Mouse (Mus musculus) ES-Bruce4 (cell line): Measurements from ENCODE around the gene Slc13a3. TPM values are rescaled to one million over a fixed set of nuclear protein-coding genes. Genes with fewer than 3 reads are reported as not detected.
"Not testable (repeated sequence)": the region's sequence is repeated elsewhere in the genome, so short reads cannot be mapped to it uniquely, and the experiment has no call there.

ENCODE experiments used
- H3K27ac ChIP-seq: 2 replicates; pipeline ENCODE4 v1.5.1; 2012; ENCODE audit warnings: low read length, inconsistent platforms; ENCODE audit not compliant: insufficient read depth
- H3K27me3 ChIP-seq: 2 replicates; pipeline ENCODE4 v1.6.1; 2012; ENCODE audit warnings: mild to moderate bottlenecking, low read length, inconsistent platforms; ENCODE audit not compliant: control insufficient read depth, poor library complexity, insufficient read depth, severe bottlenecking
- H3K36me3 ChIP-seq: 2 replicates; pipeline ENCODE4 v1.6.1; 2012; ENCODE audit warnings: inconsistent platforms, mild to moderate bottlenecking, low read length, moderate library complexity; ENCODE audit not compliant: control insufficient read depth, poor library complexity, insufficient read depth, severe bottlenecking
- H3K4me1 ChIP-seq: one replicate; pipeline ENCODE4 v1.8.1; 2011; ENCODE audit warnings: low read length; ENCODE audit not compliant: control insufficient read depth, insufficient read depth
- H3K4me3 ChIP-seq: 2 replicates; pipeline ENCODE4 v1.5.1; 2011; ENCODE audit warnings: low read depth, mild to moderate bottlenecking, low read length
- H3K9ac ChIP-seq: 2 replicates; pipeline ENCODE4 v1.6.1; 2012; ENCODE audit warnings: low read depth, mild to moderate bottlenecking, inconsistent platforms; ENCODE audit not compliant: poor library complexity, severe bottlenecking
- H3K9me3 ChIP-seq: replicated peaks from 2 replicates; pipeline ENCODE4 v1.6.1; 2012; ENCODE audit warnings: mild to moderate bottlenecking, low read length, inconsistent platforms; ENCODE audit not compliant: control insufficient read depth, poor library complexity, insufficient read depth, severe bottlenecking
- CTCF ChIP-seq: IDR thresholded peaks from one replicate; pipeline ENCODE4 v1.8.1; 2011; ENCODE audit warnings: low read depth, low read length
- EP300 ChIP-seq: IDR thresholded peaks from 2 replicates; pipeline ENCODE4 v1.6.1; 2011; ENCODE audit warnings: low read depth, low read length; ENCODE audit not compliant: insufficient read depth
- POLR2A ChIP-seq: IDR thresholded peaks from one replicate; pipeline ENCODE4 v1.8.1; 2011; ENCODE audit warnings: low read length; ENCODE audit not compliant: insufficient read depth
- polyA plus RNA-seq: library from polyadenylated mRNA; stranded (reverse); fragments of >200 nt; gene quantifications from 2 replicates; pipeline ENCODE4 v1.2.4, GENCODE M21; 2011; ENCODE audit warnings: low read depth; ENCODE audit not compliant: missing spikeins, insufficient read depth, insufficient read length

Gene Slc13a3
- not detected in 2 replicates for polyA plus RNA-seq

DNA sequence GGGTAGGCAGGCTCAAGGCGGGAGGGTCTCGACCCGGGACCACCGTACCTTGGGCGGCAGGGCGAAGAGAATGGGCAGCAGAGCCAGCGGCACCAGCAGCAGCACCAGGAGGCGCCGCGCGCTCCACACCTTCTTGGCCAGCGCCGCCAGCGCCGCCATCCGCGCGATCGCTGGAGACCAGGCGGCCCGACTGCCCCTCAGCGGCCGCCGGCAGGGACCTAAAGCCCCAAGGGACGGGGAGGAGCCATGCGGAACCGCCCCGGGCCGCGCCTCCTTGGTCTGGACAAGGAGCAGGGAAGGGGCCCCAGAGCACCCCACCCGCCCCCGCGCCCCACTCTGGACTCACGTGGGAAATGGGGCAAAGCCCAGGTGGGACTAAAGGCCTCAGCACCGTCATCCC, at the start of gene Slc13a3:
Gene Slc13a3 (minus strand): TSS at position 228 of the 400 bp plus-strand sequence.
- peak within 1 kb of the TSS; percentile 42 for H3K9ac ChIP-seq
- no peak for TF ChIP-seq CTCF
- no peak for TF ChIP-seq POLR2A
- no peak for TF ChIP-seq EP300
- H3K4me1 ChIP-seq = no peaks in the 10 kb centered on the region

DNA sequence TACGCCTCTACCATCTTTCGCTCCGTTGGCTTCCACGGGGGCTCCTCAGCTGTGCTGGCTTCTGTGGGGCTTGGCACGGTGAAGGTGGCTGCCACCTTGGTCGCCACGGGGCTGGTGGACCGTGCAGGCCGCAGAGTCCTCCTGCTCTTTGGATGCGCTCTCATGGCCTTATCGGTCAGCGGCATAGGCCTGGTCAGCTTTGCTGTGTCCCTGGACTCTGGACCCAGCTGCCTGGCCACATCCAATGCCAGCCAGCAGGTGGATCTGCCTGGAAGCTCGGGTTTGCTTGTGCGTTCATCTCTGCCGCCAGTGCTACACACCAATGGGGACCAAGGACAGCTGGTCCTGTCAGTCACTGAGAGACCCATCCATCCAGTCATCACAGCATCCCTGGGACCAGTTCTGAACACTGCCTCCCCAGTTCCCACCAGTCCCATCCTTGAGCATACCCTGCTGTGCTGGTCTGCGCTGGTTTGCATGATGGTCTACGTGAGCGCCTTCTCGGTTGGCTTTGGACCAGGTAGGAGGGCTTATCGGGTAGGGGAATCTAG, 42.2 kb upstream of the Slc13a3 start:
- H3K27me3 ChIP-seq = no peaks in the 10 kb centered on the region
- no peak overlapping the region for H3K9ac ChIP-seq
- no peaks in the 10 kb centered on the region for H3K4me1 ChIP-seq
- no peaks in the 10 kb centered on the region for H3K9me3 ChIP-seq
- H3K4me3 ChIP-seq = no peak overlapping the region
- H3K36me3 ChIP-seq = no peaks in the 10 kb centered on the region
- no peak overlapping the region for H3K27ac ChIP-seq
- TF ChIP-seq POLR2A (no peak), CTCF (no peak), EP300 (no peak)

More for the DNA sequence above, at the start of gene Slc13a3:
- H3K36me3 ChIP-seq = no peaks in the 10 kb centered on the region
- H3K27ac ChIP-seq = no peak within 1 kb of the TSS
- no peaks in the 10 kb centered on the region for H3K9me3 ChIP-seq
- peak within 1 kb of the TSS; percentile 60 for H3K4me3 ChIP-seq
- no peaks in the 10 kb centered on the region for H3K27me3 ChIP-seq

DNA sequence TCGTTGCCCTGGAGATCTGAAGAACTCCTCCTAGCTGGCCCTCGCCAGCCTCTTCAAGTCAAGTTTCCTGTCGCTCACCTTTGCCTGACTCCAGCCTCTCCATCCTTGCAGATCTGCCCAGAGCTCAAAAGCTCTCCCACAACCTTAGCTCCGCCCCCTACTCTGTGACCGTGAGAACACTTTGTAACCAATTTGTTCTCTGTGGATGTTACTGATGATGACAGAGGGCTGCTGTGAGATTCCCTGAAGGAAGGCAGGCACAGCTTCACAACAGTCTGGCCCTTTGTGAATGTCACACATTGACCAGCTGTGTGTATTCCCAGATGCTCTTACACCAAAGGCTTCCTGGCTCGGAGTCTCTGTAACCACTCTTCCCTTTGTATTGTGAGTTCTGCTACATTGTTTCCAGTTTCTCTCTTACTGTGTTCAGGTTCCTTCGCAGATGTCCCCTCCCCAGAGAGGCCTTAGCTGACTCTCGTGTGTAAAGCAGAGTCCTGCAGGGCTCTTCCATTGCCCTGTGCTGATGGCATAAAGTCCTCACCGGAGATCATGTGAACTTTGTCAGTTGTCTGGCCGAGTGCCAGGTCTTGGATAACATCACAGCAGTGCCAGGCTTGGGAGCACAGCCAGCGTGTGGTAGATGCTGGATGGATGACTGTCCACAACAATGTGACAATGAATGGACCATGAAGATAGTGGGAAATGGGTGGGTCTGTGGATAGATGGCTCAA, 40.0 kb upstream of the Slc13a3 start:
- no peaks in the 10 kb centered on the region for H3K36me3 ChIP-seq
- no peaks in the 10 kb centered on the region for H3K27me3 ChIP-seq
- TF ChIP-seq EP300 (no peak), POLR2A (no peak), CTCF (no peak)
- H3K27ac ChIP-seq = no peak overlapping the region
- no peaks in the 10 kb centered on the region for H3K4me1 ChIP-seq
- no peaks in the 10 kb centered on the region for H3K9me3 ChIP-seq
- H3K9ac ChIP-seq = no peak overlapping the region
- H3K4me3 ChIP-seq = no peak overlapping the region

DNA sequence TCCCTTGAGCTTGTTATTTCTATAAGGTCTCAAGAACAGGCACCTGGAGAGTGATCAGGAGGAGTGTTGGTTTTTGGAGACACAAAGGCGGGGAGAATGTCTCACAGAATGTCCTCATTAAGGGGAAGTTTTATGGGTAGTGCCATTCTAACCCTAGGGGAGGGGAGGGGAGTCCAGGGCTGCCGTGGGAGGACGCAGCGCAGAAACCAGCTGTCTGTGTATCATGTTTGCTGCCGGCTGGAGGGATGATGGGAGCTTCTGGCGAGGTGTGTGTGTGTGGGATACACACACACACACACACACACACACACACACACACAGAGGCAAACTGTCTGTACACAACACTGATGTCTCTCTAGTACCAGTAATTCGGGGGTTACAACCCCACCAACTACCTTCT, 39.4 kb upstream of the Slc13a3 start:
- no peak overlapping the region for H3K4me3 ChIP-seq
- H3K27me3 ChIP-seq = no peaks in the 10 kb centered on the region
- no peaks in the 10 kb centered on the region for H3K9me3 ChIP-seq
- H3K9ac ChIP-seq = no peak overlapping the region
- no peaks in the 10 kb centered on the region for H3K36me3 ChIP-seq
- H3K27ac ChIP-seq = no peak overlapping the region
- TF ChIP-seq POLR2A = no peak
- no peak for TF ChIP-seq EP300
- no peak for TF ChIP-seq CTCF
- no peaks in the 10 kb centered on the region for H3K4me1 ChIP-seq

DNA sequence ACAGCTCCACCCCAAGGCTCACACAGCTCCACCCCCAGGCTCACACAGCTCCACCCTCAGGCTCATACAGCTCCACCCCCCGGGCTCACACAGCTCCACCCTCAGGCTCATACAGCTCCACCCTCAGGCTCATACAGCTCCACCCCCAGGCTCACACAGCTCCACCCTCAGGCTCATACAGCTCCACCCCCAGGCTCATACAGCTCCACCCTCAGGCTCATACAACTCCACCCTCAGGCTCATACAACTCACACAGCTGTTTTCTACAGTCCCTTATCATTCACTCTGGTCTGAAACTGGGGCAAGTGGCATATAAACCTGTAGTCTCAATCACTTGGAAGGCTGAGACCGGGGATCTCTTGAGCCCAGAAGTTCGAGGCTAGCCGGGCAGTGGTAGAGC, 38.5 kb upstream of the Slc13a3 start:
- H3K4me1 ChIP-seq, H3K36me3 ChIP-seq, H3K9me3 ChIP-seq, H3K27me3 ChIP-seq, H3K4me3 ChIP-seq, H3K9ac ChIP-seq, H3K27ac ChIP-seq: not testable (repeated sequence)

DNA sequence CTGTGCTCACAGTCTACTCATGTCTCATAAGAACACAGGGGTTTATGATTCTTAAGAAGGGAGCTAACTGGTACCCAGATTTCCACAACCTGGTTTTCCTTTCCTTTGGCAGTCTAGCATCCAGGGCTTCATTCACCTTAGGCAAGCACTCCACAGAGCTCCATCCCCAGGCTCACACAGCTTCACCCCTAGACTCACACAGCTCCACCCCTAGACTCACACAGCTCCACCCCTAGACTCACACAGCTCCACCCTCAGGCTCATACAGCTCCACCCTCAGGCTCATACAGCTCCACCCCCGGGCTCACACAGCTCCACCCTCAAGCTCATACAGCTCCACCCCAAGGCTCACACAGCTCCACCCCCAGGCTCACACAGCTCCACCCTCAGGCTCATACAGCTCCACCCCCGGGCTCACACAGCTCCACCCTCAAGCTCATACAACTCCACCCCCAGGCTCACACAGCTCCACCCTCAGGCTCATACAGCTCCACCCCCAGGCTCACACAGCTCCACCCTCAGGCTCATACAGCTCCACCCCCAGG, 38.0 kb upstream of the Slc13a3 start:
- not testable (repeated sequence) for H3K4me3 ChIP-seq, H3K4me1 ChIP-seq, H3K27me3 ChIP-seq, H3K9ac ChIP-seq, H3K27ac ChIP-seq, H3K9me3 ChIP-seq, H3K36me3 ChIP-seq
